Mouse (Mus musculus) hindbrain, embryonic 16.5 days (tissue): ENCODE measurements around the gene Rrm2. TPM values are rescaled to one million over a fixed set of nuclear protein-coding genes. Genes with fewer than 3 reads are reported as not detected.
"Not testable (repeated sequence)": the region's sequence is repeated elsewhere in the genome, so short reads cannot be mapped to it uniquely, and the experiment has no call there.

Source experiments
- ATAC-seq: fragments of 200-750 bp; cut with Nextera tagmentation; 2 replicates; pipeline ENCODE4 v1.8.0; 2017; ENCODE audit warnings: moderate TSS enrichment, moderate library complexity
- H3K27ac ChIP-seq: fragments of 300-500 bp; sonication (generic); 2 replicates; pipeline ENCODE4 v1.5.1; 2014; ENCODE audit warnings: low read depth, mild to moderate bottlenecking, control low read depth, low read length, moderate library complexity
- H3K27me3 ChIP-seq: fragments of 300-500 bp; sonication (generic); replicated peaks from 2 replicates; pipeline ENCODE4 v1.6.1; 2014; ENCODE audit warnings: low read length; ENCODE audit not compliant: control insufficient read depth, insufficient read depth
- H3K36me3 ChIP-seq: fragments of 300-500 bp; sonication (generic); 2 replicates; pipeline ENCODE4 v1.6.1; 2014; ENCODE audit warnings: mild to moderate bottlenecking, low read length, moderate library complexity, mixed read lengths; ENCODE audit not compliant: control insufficient read depth, insufficient read depth
- H3K4me1 ChIP-seq: fragments of 300-500 bp; sonication (generic); 2 replicates; pipeline ENCODE4 v1.6.1; 2014; ENCODE audit warnings: low read depth, low read length; ENCODE audit not compliant: control insufficient read depth, insufficient read depth
- H3K4me2 ChIP-seq: fragments of 300-500 bp; sonication (generic); 2 replicates; pipeline ENCODE4 v1.6.1; 2014; ENCODE audit warnings: mild to moderate bottlenecking, low read length, control low read depth, moderate library complexity
- H3K4me3 ChIP-seq: fragments of 300-500 bp; sonication (generic); 2 replicates; pipeline ENCODE4 v1.5.1; 2014; ENCODE audit warnings: mild to moderate bottlenecking, low read length, control low read depth, moderate library complexity
- H3K9ac ChIP-seq: fragments of 300-500 bp; sonication (generic); 2 replicates; pipeline ENCODE4 v1.6.1; 2014; ENCODE audit warnings: low read depth, mild to moderate bottlenecking, control low read depth, low read length, moderate library complexity
- H3K9me3 ChIP-seq: fragments of 300-500 bp; sonication (generic); 2 replicates; pipeline ENCODE4 v1.6.1; 2014; ENCODE audit warnings: mild to moderate bottlenecking, low read length, moderate library complexity; ENCODE audit not compliant: control insufficient read depth
- WGBS: fragments of 180-500 bp; shearing (Covaris S2); extraction: QIAGEN DNeasy Blood & Tissue Kit; methylation state at CpG from one replicate; pipeline ENCODE4 v1.1.7; 2014; 5-methylcytosine and 5-hydroxymethylcytosine counted together
- polyA plus RNA-seq: library from polyadenylated mRNA; unstranded; fragments of >200 nt; fragmentation: Nextera tagmentation; extraction: Ambion mirVana; gene quantifications from 2 replicates; pipeline ENCODE4 v1.2.1, GENCODE M21; 2015

Rrm2 gene
- polyA plus RNA-seq, 1 experiment from 2014 or later = 54.2 TPM

GRCm38 (mm10) chr12:24699578-24699977, 8.5 kb upstream of the Rrm2 start:
- Histone ChIP-seq H3K4me1 (no peaks in the 10 kb centered on the region), H3K9me3 (no peaks in the 10 kb centered on the region), H3K9ac (no peak overlapping the region), H3K27me3 (no peaks in the 10 kb centered on the region), H3K27ac (no peak overlapping the region), H3K4me3 (no peak overlapping the region), H3K4me2 (no peak overlapping the region), H3K36me3 (no peaks in the 10 kb centered on the region)
- 68% methylated on average over 10 of the region's 10 CpGs for WGBS
- ATAC-seq = no peak

GRCm38 (mm10) chr12:24701621-24702020, 6.4 kb upstream of the Rrm2 start:
- ATAC-seq, H3K9me3 ChIP-seq, H3K4me2 ChIP-seq, H3K4me3 ChIP-seq, H3K4me1 ChIP-seq, H3K36me3 ChIP-seq, H3K27ac ChIP-seq, H3K9ac ChIP-seq, H3K27me3 ChIP-seq: not testable (repeated sequence)
- 88% methylated on average over 9 of the region's 9 CpGs for WGBS

- no peak overlapping the region for H3K27ac ChIP-seq
- WGBS = 76% methylated on average over 3 of the region's 3 CpGs
- no peak overlapping the region for H3K9ac ChIP-seq
- no peak for ATAC-seq
- no peak overlapping the region for H3K4me3 ChIP-seq
- H3K27me3 ChIP-seq = peaks cover 2% of the 10 kb centered on the region; the same call in 1 of the 2 replicates
- no peak overlapping the region for H3K4me2 ChIP-seq
- no peaks in the 10 kb centered on the region for H3K9me3 ChIP-seq
- H3K4me1 ChIP-seq = peaks cover 6% of the 10 kb centered on the region
- H3K36me3 ChIP-seq = no peaks in the 10 kb centered on the region
These were observed 5.0 kb upstream of the Rrm2 start for GRCm38 (mm10) chr12:24703013-24703412.

GRCm38 (mm10) chr12:24705502-24706263, 2.4 kb upstream of the Rrm2 start:
- Histone ChIP-seq H3K36me3 (no peaks in the 10 kb centered on the region), H3K4me2 (no peak overlapping the region), H3K9ac (no peak overlapping the region), H3K27ac (no peak overlapping the region), H3K27me3 (peaks cover 2% of the 10 kb centered on the region; the same call in 1 of the 2 replicates), H3K4me3 (no peak overlapping the region), H3K9me3 (no peaks in the 10 kb centered on the region), H3K4me1 (peaks cover 19% of the 10 kb centered on the region)
- WGBS = 88% methylated on average over 15 of the region's 15 CpGs
- ATAC-seq = no peak

- Histone ChIP-seq H3K9ac (no peak overlapping the region), H3K36me3 (no peaks in the 10 kb centered on the region), H3K9me3 (no peaks in the 10 kb centered on the region), H3K4me1 (peaks cover 19% of the 10 kb centered on the region), H3K4me3 (peak overlapping the region; percentile 86), H3K4me2 (peak overlapping the region; percentile 94), H3K27me3 (peaks cover 2% of the 10 kb centered on the region; the same call in 1 of the 2 replicates), H3K27ac (no peak overlapping the region)
- ATAC-seq = no peak
- WGBS = under 1% methylated on average over 27 of the region's 27 CpGs
These were observed 1.1 kb upstream of the Rrm2 start for GRCm38 (mm10) chr12:24706764-24707479.

- H3K9ac ChIP-seq = peak overlapping the region; percentile 86; the same call in 1 of the 2 replicates
- H3K4me1 ChIP-seq = peaks cover 19% of the 10 kb centered on the region
- whole genome bisulfite sequencing = 0% methylated on average over 9 of the region's 9 CpGs
- H3K9me3 ChIP-seq = no peaks in the 10 kb centered on the region
- H3K4me2 ChIP-seq = peak overlapping the region; percentile 94
- no peaks in the 10 kb centered on the region for H3K36me3 ChIP-seq
- H3K27me3 ChIP-seq = peaks cover 2% of the 10 kb centered on the region; the same call in 1 of the 2 replicates
- H3K4me3 ChIP-seq = peak overlapping the region; percentile 86
- ATAC-seq = no peak
- H3K27ac ChIP-seq = no peak overlapping the region
These were observed 600 bp upstream of the Rrm2 start for GRCm38 (mm10) chr12:24707480-24707802.

- WGBS = under 1% methylated on average over 17 of the region's 17 CpGs
- H3K4me3 ChIP-seq = peak overlapping the region; percentile 86
- ATAC-seq = no peak; the same call in 1 of the 2 replicates
These were observed 780 bp downstream of the Rrm2 start for GRCm38 (mm10) chr12:24708824-24709218.

GRCm38 (mm10) chr12:24709409-24709808, 1.4 kb downstream of the Rrm2 start:
- Histone ChIP-seq H3K27ac (no peak overlapping the region), H3K36me3 (no peaks in the 10 kb centered on the region), H3K9ac (no peak overlapping the region; the same call in 1 of the 2 replicates), H3K27me3 (peaks cover 2% of the 10 kb centered on the region; the same call in 1 of the 2 replicates), H3K4me1 (peaks cover 19% of the 10 kb centered on the region), H3K4me2 (peak overlapping the region; percentile 94), H3K4me3 (peak overlapping the region; percentile 86), H3K9me3 (no peaks in the 10 kb centered on the region)
- no peak for ATAC-seq
- WGBS = 20% methylated on average over 6 of the region's 6 CpGs

More at GRCm38 (mm10) chr12:24708824-24709218, 780 bp downstream of the Rrm2 start:
- Histone ChIP-seq H3K27ac (no peak overlapping the region; the same call in 1 of the 2 replicates), H3K4me2 (peak overlapping the region; percentile 94), H3K9ac (peak overlapping the region; percentile 53), H3K4me1 (peaks cover 19% of the 10 kb centered on the region), H3K9me3 (no peaks in the 10 kb centered on the region), H3K36me3 (no peaks in the 10 kb centered on the region), H3K27me3 (peaks cover 2% of the 10 kb centered on the region; the same call in 1 of the 2 replicates)
